Mouse (Mus musculus) small intestine, adult 2 months (tissue): Measurements from ENCODE around the gene Jade2.

Experiments
- CTCF ChIP-seq: fragments of 200-500 bp; IDR thresholded peaks from 2 replicates; pipeline ENCODE4 v1.5.1; 2012; ENCODE audit warnings: low read depth, mild to moderate bottlenecking, control low read depth, inconsistent platforms, low read length, moderate library complexity, mixed read lengths; ENCODE audit not compliant: insufficient replicate concordance, insufficient read length; ENCODE audit errors: extremely low read depth
- POLR2A ChIP-seq: fragments of 200-500 bp; IDR thresholded peaks from 2 replicates; pipeline ENCODE4 v1.6.1; 2012; ENCODE audit warnings: low read depth, mild to moderate bottlenecking, control low read depth, inconsistent platforms, low read length, moderate library complexity

DNA sequence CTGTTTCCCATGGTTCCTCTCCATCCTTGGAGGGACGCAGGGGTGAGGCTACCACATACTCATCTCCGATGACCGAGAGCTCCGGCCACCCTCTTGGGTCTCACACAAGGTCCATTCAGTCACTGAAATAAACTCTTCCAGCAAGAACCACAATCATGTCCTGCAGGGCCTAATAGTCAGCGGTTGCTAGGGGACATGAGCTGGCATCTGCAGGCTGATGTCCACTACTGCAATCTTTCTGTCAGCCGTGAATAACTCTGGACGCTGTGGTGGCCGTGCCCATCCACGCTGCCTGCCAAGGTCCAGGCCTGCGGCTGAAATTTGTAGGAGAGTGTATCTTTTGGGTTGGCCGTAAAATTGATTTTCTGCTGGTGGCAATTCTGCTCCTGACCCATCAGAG, 34.2 kb downstream of the Jade2 start:
- no peak for TF ChIP-seq CTCF
- TF ChIP-seq POLR2A = no peak
